In the genomic region with DNA sequence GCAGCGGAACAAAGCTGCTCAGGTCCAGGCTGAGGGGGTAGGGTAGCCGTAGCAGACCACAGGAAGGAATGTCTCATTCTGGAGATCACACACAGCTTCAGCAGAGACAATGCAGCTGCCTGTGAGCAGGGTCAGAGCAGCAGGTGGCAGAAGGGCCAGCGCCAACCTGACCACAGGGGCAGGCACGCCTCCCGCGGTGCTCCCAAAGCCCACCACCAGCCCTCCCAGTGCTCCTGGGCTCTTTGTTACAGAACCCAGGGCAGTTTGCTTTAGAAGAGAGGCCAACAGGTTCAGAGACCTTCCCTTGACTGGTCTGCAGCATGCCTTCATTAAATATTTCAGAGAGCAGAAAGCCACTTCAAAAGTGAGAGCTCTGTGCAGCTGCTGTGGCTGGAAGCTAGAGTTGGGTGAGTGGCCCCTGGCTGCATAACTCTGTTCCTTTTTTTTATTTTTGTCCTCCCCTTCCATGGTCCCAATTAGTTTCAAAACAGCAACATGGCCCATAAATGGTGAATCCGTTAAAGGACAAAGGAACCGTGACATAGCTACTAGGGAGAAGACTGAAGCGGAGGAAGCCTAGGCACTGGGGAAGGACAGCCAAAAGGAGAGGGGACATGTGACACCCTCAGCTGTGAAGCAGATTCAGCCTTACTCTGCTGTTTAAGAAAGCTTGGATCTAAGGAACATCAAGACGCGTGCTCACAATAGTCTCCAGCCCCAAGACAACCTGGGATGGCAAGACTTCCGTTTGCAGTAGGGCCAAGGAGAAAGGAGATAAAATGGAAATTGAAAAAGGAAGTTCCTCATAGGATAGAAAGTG, we compare ENCODE assay signal across 15 mouse cellular contexts.
DNase-seq lines count a peak whose midpoint lies in the region; ATAC-seq and TF ChIP-seq lines count a peak whose summit lies in the region.
"Had no signal": no experiment of that assay in that cellular context is flagged by ENCODE, and none has a peak within 500 bp of the region (broad histone marks: within the 10 kb centered on the region; RNA-seq: fewer than 3 reads in every experiment).

No protein-coding gene starts in this region.

- no peak for ATAC-seq in hindbrain, embryonic 16.5 days
- ATAC-seq in midbrain, embryonic 12.5 days (ENCODE audit: low FRiP score, low read depth): peak; percentile 44; the same call in 1 of the 2 replicates
- ATAC-seq in midbrain, postnatal 0 days (ENCODE audit: low FRiP score): no peak

- H3K4me1 ChIP-seq in hindbrain, embryonic 10.5 days (replicated peaks): peaks cover 15% of the 10 kb centered on the region
- peaks cover 2% of the 10 kb centered on the region; the same call in 1 of the 2 replicates for H3K4me1 ChIP-seq in hindbrain, embryonic 16.5 days (ENCODE audit: control insufficient read depth, insufficient read depth, low read depth, low read length)
- H3K4me1 ChIP-seq in midbrain, embryonic 12.5 days: peaks cover 3% of the 10 kb centered on the region; the same call in 1 of the 2 replicates
- no peaks in the 10 kb centered on the region; the same call in 1 of the 2 replicates for H3K4me1 ChIP-seq in midbrain, postnatal 0 days (ENCODE audit: insufficient read depth, low read length)
- H3K4me1 ChIP-seq in embryonic fibroblast, embryonic 13.5 days (ENCODE audit: control insufficient read depth, insufficient read depth, low read length): peaks cover 6% of the 10 kb centered on the region; the same call in 1 of the 2 replicates
- H3K4me1 ChIP-seq: liver, embryonic 15.5 days had no signal

- H3K9me3 ChIP-seq in hindbrain, embryonic 10.5 days: no peaks in the 10 kb centered on the region
- no peaks in the 10 kb centered on the region for H3K9me3 ChIP-seq in hindbrain, embryonic 16.5 days (ENCODE audit: control insufficient read depth, low read length)
- H3K9me3 ChIP-seq in midbrain, embryonic 12.5 days: no peaks in the 10 kb centered on the region
- no peaks in the 10 kb centered on the region for H3K9me3 ChIP-seq in midbrain, postnatal 0 days (ENCODE audit: low read length)
- H3K9me3 ChIP-seq: liver, embryonic 15.5 days had no signal

- no peak for TF ChIP-seq POLR2A in embryonic fibroblast, embryonic 13.5 days (IDR thresholded peaks at IDR 0.05; ENCODE audit: low read depth, low read length)

- H3K36me3 ChIP-seq in hindbrain, embryonic 10.5 days: no peaks in the 10 kb centered on the region
- no peaks in the 10 kb centered on the region for H3K36me3 ChIP-seq in hindbrain, embryonic 16.5 days (ENCODE audit: control insufficient read depth, insufficient read depth, low read length)
- H3K36me3 ChIP-seq in midbrain, embryonic 12.5 days: no peaks in the 10 kb centered on the region
- H3K36me3 ChIP-seq in midbrain, postnatal 0 days (ENCODE audit: insufficient read depth, low read length): no peaks in the 10 kb centered on the region
- H3K36me3 ChIP-seq: liver, embryonic 15.5 days had no signal

- H3K4me3 ChIP-seq in hindbrain, embryonic 10.5 days: no peak overlapping the region
- no peak overlapping the region for H3K4me3 ChIP-seq in hindbrain, embryonic 16.5 days (ENCODE audit: low read length)
- H3K4me3 ChIP-seq in midbrain, embryonic 12.5 days: no peak overlapping the region
- H3K4me3 ChIP-seq in midbrain, postnatal 0 days (ENCODE audit: low read depth, low read length): no peak overlapping the region
- no peak overlapping the region for H3K4me3 ChIP-seq in embryonic fibroblast, embryonic 13.5 days (ENCODE audit: insufficient read depth, low read length)
- H3K4me3 ChIP-seq: erythroblast, embryonic 14.5 days; liver, embryonic 15.5 days had no signal

- no peak overlapping the region for H3K9ac ChIP-seq in hindbrain, embryonic 16.5 days (ENCODE audit: low read depth, low read length)
- H3K9ac ChIP-seq in midbrain, embryonic 12.5 days (replicated peaks): no peak overlapping the region
- H3K9ac ChIP-seq in midbrain, postnatal 0 days (replicated peaks; ENCODE audit: low read length, poor library complexity, severe bottlenecking): no peak overlapping the region
- H3K9ac ChIP-seq: liver, embryonic 15.5 days had no signal

- H3K27me3 ChIP-seq in hindbrain, embryonic 10.5 days (ENCODE audit: insufficient read depth, poor library complexity, severe bottlenecking): no peaks in the 10 kb centered on the region
- H3K27me3 ChIP-seq in hindbrain, embryonic 16.5 days (replicated peaks; ENCODE audit: control insufficient read depth, insufficient read depth, low read length): no peaks in the 10 kb centered on the region
- 0 out of 2 replicates have a peak, but pooled peaks cover 9% of the 10 kb centered on the region for H3K27me3 ChIP-seq in midbrain, embryonic 12.5 days
- H3K27me3 ChIP-seq in midbrain, postnatal 0 days (ENCODE audit: insufficient read depth, low read length): no peaks in the 10 kb centered on the region
- H3K27me3 ChIP-seq: CH12.LX; liver, embryonic 15.5 days had no signal

- WGBS in hindbrain, embryonic 10.5 days: 31% methylated on average over 12 of the region's 12 CpGs
- WGBS in hindbrain, embryonic 16.5 days: 36% methylated on average over 12 of the region's 12 CpGs
- 36% methylated on average over 12 of the region's 12 CpGs for WGBS in midbrain, embryonic 12.5 days
- 38% methylated on average over 12 of the region's 12 CpGs for WGBS in midbrain, postnatal 0 days

- H3K4me2 ChIP-seq in hindbrain, embryonic 16.5 days (ENCODE audit: low read length): no peak overlapping the region
- H3K4me2 ChIP-seq in midbrain, embryonic 12.5 days (replicated peaks): no peak overlapping the region
- no peak overlapping the region for H3K4me2 ChIP-seq in midbrain, postnatal 0 days (ENCODE audit: low read depth, low read length, poor library complexity, severe bottlenecking)
- H3K4me2 ChIP-seq: liver, embryonic 15.5 days had no signal

- TF ChIP-seq CTCF in midbrain, postnatal 0 days (IDR thresholded peaks at IDR 0.05): no peak
- no peak for TF ChIP-seq CTCF in embryonic fibroblast, embryonic 13.5 days (IDR thresholded peaks at IDR 0.05; ENCODE audit: borderline replicate concordance, insufficient read depth, low read length)

- peak; percentile 44 for DNase-seq in hindbrain, embryonic 10.5 days (ENCODE audit: low spot score)
- no peak for DNase-seq in midbrain, postnatal 0 days (ENCODE audit: low spot score)
- DNase-seq in retina, postnatal 1 day: peak; percentile 51
- no peak for DNase-seq in spleen, postnatal 10 days (ENCODE audit: low spot score in 2 of 2)
- DNase-seq in left cerebral cortex, adult 8-10 months (ENCODE audit: low spot score in 2 of 2): no peak
- DNase-seq: cerebellum, adult 8-10 months; heart, postnatal 36 days; kidney, postnatal 10 days; thymus, postnatal 14 days had no signal

- H3K27ac ChIP-seq in hindbrain, embryonic 10.5 days: peak overlapping the region; percentile 77
- no peak overlapping the region for H3K27ac ChIP-seq in hindbrain, embryonic 16.5 days (ENCODE audit: low read depth, low read length)
- H3K27ac ChIP-seq in midbrain, embryonic 12.5 days (replicated peaks): no peak overlapping the region
- no peak overlapping the region for H3K27ac ChIP-seq in midbrain, postnatal 0 days (ENCODE audit: low read depth, low read length)
- H3K27ac ChIP-seq in embryonic fibroblast, embryonic 13.5 days (ENCODE audit: insufficient read depth, low read length): peak overlapping the region; percentile 1; the same call in 1 of the 2 replicates
- H3K27ac ChIP-seq: liver, embryonic 15.5 days had no signal

Comparison
In these comparisons a context has a peak if more than half of its experiments do, and no peak if none do; other contexts are left out.
1. H3K27ac ChIP-seq: peak in hindbrain, embryonic 10.5 days (single experiment) and embryonic fibroblast, embryonic 13.5 days (single experiment); none in hindbrain, embryonic 16.5 days (single experiment), midbrain, embryonic 12.5 days (single experiment) and midbrain, postnatal 0 days (single experiment).
2. DNase-seq: peak in hindbrain, embryonic 10.5 days (single experiment) and retina, postnatal 1 day (single experiment); none in midbrain, postnatal 0 days (single experiment), spleen, postnatal 10 days (0 of 2) and left cerebral cortex, adult 8-10 months (0 of 2).